Mouse (Mus musculus) midbrain, embryonic 16.5 days (tissue): ENCODE data around the gene Prune2. TPM values are rescaled to one million over a fixed set of nuclear protein-coding genes. Genes with fewer than 3 reads are reported as not detected.

Source experiments
- ATAC-seq: fragments of 200-750 bp; cut with Nextera tagmentation; 2 replicates; pipeline ENCODE4 v1.8.0; 2017; ENCODE audit warnings: moderate TSS enrichment
- H3K27ac ChIP-seq: fragments of 300-500 bp; sonication (generic); 2 replicates; pipeline ENCODE4 v1.5.1; 2014; ENCODE audit warnings: mild to moderate bottlenecking, low read length, mixed read lengths
- H3K27me3 ChIP-seq: fragments of 300-500 bp; sonication (generic); 2 replicates; pipeline ENCODE4 v1.6.1; 2014; ENCODE audit warnings: low read depth, low read length, mixed read lengths; ENCODE audit not compliant: control insufficient read depth, insufficient read depth
- H3K36me3 ChIP-seq: fragments of 300-500 bp; sonication (generic); 2 replicates; pipeline ENCODE4 v1.6.1; 2014; ENCODE audit warnings: mild to moderate bottlenecking, low read length, moderate library complexity, mixed read lengths; ENCODE audit not compliant: control insufficient read depth, insufficient read depth
- H3K4me1 ChIP-seq: fragments of 300-500 bp; sonication (generic); 2 replicates; pipeline ENCODE4 v1.6.1; 2014; ENCODE audit warnings: mild to moderate bottlenecking, low read length, mixed read lengths; ENCODE audit not compliant: control insufficient read depth, insufficient read depth
- H3K4me2 ChIP-seq: fragments of 300-500 bp; sonication (generic); 2 replicates; pipeline ENCODE4 v1.6.1; 2014; ENCODE audit warnings: mild to moderate bottlenecking, low read length, mixed read lengths
- H3K4me3 ChIP-seq: fragments of 300-500 bp; sonication (generic); 2 replicates; pipeline ENCODE4 v1.5.1; 2014; ENCODE audit warnings: low read depth, mild to moderate bottlenecking, low read length, moderate library complexity, mixed read lengths
- H3K9ac ChIP-seq: fragments of 300-500 bp; sonication (generic); 2 replicates; pipeline ENCODE4 v1.6.1; 2014; ENCODE audit warnings: low read depth, low read length, mixed read lengths
- H3K9me3 ChIP-seq: fragments of 300-500 bp; sonication (generic); replicated peaks from 2 replicates; pipeline ENCODE4 v1.6.1; 2014; ENCODE audit warnings: mild to moderate bottlenecking, low read length, mixed read lengths; ENCODE audit not compliant: control insufficient read depth, poor library complexity, severe bottlenecking
- WGBS: fragments of 180-500 bp; shearing (Covaris S2); extraction: QIAGEN DNeasy Blood & Tissue Kit; methylation state at CpG from one replicate; pipeline ENCODE4 v1.1.7; 2014; 5-methylcytosine and 5-hydroxymethylcytosine counted together
- polyA plus RNA-seq: library from polyadenylated mRNA; unstranded; fragments of >200 nt; fragmentation: Nextera tagmentation; extraction: Ambion mirVana; gene quantifications from 2 replicates; pipeline ENCODE4 v1.2.1, GENCODE M21; 2015

Gene Prune2
- polyA plus RNA-seq, 1 experiment from 2014 or later = 8.0 TPM

DNA sequence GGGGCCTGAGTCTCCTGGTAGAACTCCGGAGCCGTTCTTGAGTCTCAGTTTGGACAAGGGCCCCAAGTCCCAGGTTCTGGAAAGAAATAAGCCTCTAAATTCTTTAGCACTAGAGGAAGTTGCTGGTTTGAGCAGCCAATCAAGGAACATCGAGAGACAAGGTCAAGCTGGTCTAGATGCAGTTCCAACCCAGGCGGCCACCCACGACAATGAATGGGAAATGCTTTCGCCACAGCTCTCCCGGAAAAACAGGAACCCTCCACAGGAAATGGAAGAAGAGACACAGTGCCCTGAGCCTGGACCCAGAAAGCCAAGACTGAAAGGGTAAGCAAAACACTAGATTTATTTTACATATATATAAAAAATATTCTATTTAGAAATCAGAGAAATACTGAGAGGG lies 169.5 kb downstream of the Prune2 start:
- H3K9ac ChIP-seq = no peak overlapping the region
- no peaks in the 10 kb centered on the region for H3K4me1 ChIP-seq
- H3K9me3 ChIP-seq = no peaks in the 10 kb centered on the region
- H3K4me2 ChIP-seq = no peak overlapping the region
- ATAC-seq = no peak
- WGBS = 90% methylated on average over 7 of the region's 7 CpGs
- no peaks in the 10 kb centered on the region for H3K27me3 ChIP-seq
- H3K4me3 ChIP-seq = no peak overlapping the region
- no peaks in the 10 kb centered on the region for H3K36me3 ChIP-seq
- no peak overlapping the region for H3K27ac ChIP-seq

DNA sequence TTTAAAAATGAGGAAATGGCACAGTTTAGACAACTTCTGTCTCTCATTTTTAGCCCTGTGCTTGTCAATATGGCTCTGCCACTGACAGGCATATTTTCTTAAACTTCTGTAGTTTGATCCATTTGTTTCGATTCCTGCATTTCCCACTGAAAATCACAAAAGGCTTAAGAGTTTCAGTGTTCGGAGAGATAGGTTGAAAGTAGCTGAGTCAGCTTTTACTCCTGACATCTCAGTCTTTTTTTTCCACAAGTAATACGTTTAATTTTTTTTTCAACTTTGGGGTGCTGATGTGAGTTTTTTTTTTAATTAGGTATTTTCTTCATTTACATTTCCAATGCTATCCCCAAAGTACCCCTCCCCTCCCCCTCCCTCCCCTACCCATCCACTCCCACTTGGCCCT lies 174.6 kb downstream of the Prune2 start:
- H3K27ac ChIP-seq = no peak overlapping the region
- H3K9ac ChIP-seq = no peak overlapping the region
- H3K4me2 ChIP-seq = no peak overlapping the region
- H3K4me1 ChIP-seq = no peaks in the 10 kb centered on the region
- no peaks in the 10 kb centered on the region for H3K9me3 ChIP-seq
- H3K4me3 ChIP-seq = no peak overlapping the region
- no peak for ATAC-seq
- no peaks in the 10 kb centered on the region for H3K27me3 ChIP-seq
- WGBS = 81% methylated on average over 3 of the region's 3 CpGs
- no peaks in the 10 kb centered on the region for H3K36me3 ChIP-seq

DNA sequence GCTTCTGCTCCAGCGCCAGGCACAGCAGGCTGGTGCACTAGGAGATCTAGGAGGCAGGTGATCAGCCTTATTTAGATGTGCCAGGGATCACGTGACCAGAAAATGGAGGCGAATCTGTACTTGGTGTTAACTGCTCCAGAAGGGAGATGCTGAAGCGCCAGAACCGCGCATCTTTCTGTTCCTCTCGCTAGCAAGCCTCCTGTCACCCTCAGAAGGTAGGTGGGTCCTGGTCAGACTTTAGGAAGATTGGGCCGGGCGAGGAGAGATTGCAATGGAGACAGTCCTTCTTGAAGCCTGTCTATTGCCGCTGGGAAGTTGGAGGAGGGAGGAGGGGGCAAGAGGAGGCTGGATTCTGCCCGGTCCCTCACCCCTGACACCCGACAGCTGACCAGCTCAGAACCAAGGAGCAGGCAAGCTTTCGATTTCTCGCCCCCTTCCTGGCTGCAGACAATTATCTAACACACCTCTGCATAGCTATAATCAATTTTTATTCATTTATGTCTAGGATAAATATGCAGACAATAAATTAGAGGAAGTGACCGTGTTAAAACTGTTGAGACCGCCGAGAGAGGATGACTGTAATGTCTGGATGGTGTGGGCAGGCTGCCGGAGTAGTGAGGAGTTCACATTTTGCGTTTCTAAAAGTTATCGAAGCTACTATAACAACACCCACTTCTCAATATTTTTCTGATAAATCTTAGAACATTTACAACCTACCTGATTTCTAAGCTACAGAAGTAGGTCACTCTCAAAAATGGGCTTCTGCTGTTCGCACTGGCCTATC lies 181.0 kb downstream of the Prune2 start:
- WGBS = 10% methylated on average over 21 of the region's 21 CpGs
- peak; percentile 97 for ATAC-seq
- peak overlapping the region; percentile 55 for H3K4me3 ChIP-seq
- H3K27ac ChIP-seq = peak overlapping the region; percentile 65
- no peaks in the 10 kb centered on the region for H3K9me3 ChIP-seq
- peaks cover 5% of the 10 kb centered on the region for H3K4me1 ChIP-seq
- peak overlapping the region; percentile 72 for H3K4me2 ChIP-seq
- H3K36me3 ChIP-seq = no peaks in the 10 kb centered on the region
- H3K9ac ChIP-seq = peak overlapping the region; percentile 74
- no peaks in the 10 kb centered on the region for H3K27me3 ChIP-seq

DNA sequence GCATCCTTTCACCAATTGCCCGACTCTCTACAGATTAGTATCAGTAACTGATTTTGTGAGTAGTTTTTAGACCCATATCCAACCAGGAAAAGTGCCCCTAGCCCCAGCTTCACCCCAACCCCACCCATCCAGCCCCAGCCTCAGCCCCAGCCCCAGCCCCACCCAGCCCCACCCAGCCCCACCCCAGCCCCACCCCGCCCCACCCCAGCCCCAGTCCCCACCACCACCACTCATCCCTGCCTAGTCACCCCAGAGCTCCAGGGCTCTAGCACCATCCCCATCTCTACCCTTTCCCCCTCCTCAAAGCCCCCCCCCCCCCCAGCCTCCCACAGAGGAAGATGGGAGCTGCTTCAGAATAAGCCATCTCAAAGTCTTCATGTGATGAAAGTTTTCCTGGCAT lies 181.7 kb downstream of the Prune2 start:
- no peak for ATAC-seq
- Histone ChIP-seq H3K9ac (no peak overlapping the region), H3K9me3 (no peaks in the 10 kb centered on the region), H3K4me2 (peak overlapping the region; percentile 72), H3K27ac (no peak overlapping the region), H3K27me3 (no peaks in the 10 kb centered on the region), H3K4me3 (peak overlapping the region; percentile 55), H3K36me3 (no peaks in the 10 kb centered on the region), H3K4me1 (peaks cover 5% of the 10 kb centered on the region)
- WGBS = 43% methylated on average over 1 of the region's 2 CpGs

DNA sequence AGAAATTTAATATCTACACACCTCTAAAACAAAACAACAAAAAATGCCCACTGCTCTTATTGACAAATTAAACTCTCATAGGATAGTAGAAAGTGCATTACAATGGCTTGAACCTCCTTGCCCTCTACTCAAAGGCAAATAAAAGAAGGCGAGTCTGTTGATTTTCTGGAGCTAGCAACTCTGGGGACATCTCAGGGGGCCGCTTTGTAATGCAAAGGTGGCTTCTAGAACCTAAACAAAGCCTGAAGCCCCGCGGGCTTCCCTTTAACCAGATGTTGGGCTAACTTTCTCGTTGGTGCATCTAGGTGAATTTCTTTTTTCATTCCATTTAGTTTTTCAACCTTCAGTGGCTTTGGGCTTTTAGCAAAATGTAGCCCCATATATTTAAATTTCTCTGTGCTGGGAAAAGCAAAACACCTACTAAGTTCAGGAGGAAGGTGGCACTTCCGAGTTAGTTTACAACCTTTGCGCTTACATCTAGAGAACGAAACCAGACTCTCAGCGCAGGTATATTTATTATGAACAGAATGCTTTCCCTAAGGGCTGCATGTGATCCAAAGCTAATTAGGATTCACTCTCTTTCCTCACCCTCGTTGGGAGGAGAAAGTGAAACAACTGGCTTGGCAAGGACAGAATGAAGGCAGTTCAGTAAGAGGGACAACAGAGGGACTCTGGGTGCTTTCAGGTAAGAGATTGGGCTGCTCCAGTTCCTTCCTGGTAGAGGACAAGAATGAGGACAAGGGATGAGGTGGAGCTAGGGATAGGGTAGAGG lies 182.4 kb downstream of the Prune2 start:
- no peak overlapping the region for H3K27ac ChIP-seq

DNA sequence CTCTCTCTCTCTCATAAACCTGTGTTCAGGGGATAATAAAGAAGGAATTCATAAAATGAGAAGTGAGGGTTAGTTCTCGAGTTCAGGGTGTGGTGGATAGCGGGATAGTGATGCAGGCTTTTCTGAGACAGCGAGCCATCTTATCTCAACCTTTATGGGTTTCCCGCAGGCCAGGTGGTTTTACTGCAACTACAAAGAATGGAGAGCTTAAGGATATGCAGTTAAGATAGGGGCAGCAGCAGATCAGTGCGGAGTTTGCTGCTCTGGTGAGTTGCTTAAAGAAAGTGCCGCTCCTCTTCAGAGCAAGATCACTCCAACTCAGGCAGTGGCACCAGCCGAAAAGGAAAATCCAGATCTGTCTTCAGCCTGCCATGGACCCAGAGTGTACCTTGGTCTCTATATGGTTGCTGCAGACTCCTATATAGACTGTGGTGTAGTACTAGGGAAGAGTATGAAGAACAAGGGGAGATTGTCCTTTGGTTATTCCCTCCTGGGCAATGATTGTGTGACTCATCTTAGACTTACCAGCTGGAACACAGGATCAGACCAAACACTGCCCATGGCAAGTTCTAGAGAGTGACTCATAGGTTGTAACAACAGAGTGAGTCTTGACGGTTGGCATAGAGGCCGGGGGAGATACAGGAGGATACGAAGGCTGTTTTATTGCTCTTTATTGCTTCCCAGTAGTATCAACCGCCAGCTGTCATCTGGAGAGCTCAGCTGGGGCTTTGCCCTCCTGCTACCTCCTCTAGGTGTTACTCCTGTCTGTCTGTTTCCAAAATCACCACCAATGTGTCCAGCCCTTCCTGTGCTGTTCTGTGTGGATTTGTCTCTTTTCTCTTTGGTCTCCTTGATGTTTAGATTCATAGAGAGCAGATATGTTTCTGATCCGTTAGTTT lies 184.3 kb downstream of the Prune2 start:
- H3K9me3 ChIP-seq = no peaks in the 10 kb centered on the region

More for the DNA sequence above, 182.4 kb downstream of the Prune2 start:
- Histone ChIP-seq H3K27me3 (no peaks in the 10 kb centered on the region), H3K36me3 (no peaks in the 10 kb centered on the region), H3K4me3 (no peak overlapping the region), H3K4me2 (no peak overlapping the region), H3K9me3 (no peaks in the 10 kb centered on the region), H3K4me1 (peaks cover 5% of the 10 kb centered on the region), H3K9ac (no peak overlapping the region)
- WGBS = 20% methylated on average over 10 of the region's 10 CpGs
- no peak for ATAC-seq

DNA sequence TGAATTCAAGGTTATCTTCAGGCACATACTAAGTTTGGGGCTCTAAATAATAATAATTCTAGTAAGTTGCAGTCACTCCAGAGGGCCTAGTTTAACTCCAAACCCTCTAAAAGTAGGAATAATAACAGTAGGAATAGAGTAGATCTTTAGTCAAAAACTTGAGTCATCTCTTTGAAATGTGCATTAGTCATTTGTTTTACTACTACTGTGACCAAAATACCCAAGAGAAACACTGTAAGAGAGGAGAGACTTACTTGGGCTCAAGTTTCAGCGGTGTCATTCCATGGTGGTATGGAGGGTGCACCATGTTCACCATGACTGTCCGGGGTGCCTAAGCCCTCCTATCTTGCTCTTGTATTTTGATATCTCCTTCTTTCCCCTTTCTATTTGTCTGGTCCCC lies 187.3 kb downstream of the Prune2 start:
- Histone ChIP-seq H3K4me1 (no peaks in the 10 kb centered on the region), H3K9ac (no peak overlapping the region), H3K27me3 (no peaks in the 10 kb centered on the region), H3K9me3 (no peaks in the 10 kb centered on the region), H3K4me3 (no peak overlapping the region), H3K27ac (no peak overlapping the region), H3K4me2 (no peak overlapping the region), H3K36me3 (no peaks in the 10 kb centered on the region)
- no peak for ATAC-seq
- 100% methylated on average over 2 of the region's 2 CpGs for WGBS

More for the DNA sequence above, 184.3 kb downstream of the Prune2 start:
- Histone ChIP-seq H3K9ac (no peak overlapping the region), H3K4me1 (peaks cover 5% of the 10 kb centered on the region), H3K27ac (no peak overlapping the region), H3K4me2 (no peak overlapping the region), H3K4me3 (no peak overlapping the region), H3K36me3 (no peaks in the 10 kb centered on the region), H3K27me3 (no peaks in the 10 kb centered on the region)
- no peak for ATAC-seq
- 94% methylated on average over 12 of the region's 12 CpGs for WGBS

DNA sequence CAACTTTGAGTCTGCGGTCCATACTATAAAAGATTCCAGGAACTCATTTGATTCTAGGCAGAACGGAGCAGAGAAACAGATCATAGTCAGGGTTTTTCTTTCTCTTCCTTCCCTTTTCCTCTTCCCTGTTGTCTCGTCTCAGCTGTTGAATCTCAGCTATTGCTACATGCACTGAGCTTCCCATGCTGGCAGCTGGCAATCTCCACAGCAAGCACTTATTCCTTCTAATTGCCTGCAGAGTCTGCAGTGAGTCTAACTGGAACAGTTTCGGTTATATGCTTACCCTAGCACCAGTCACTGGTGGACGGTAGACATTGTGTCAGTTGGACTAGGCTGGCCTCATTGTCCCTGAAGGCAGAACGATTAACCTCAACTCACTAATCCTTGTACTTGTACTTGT lies 188.3 kb downstream of the Prune2 start:
- Histone ChIP-seq H3K36me3 (no peaks in the 10 kb centered on the region), H3K27ac (no peak overlapping the region), H3K4me2 (no peak overlapping the region), H3K4me3 (no peak overlapping the region), H3K9me3 (no peaks in the 10 kb centered on the region), H3K9ac (no peak overlapping the region), H3K4me1 (no peaks in the 10 kb centered on the region), H3K27me3 (no peaks in the 10 kb centered on the region)
- WGBS = 84% methylated on average over 6 of the region's 6 CpGs
- ATAC-seq = no peak
